Mouse (Mus musculus) limb, embryonic 14.5 days (tissue): ENCODE data around the gene Stap2. TPM values are rescaled to one million over a fixed set of nuclear protein-coding genes. Genes with fewer than 3 reads are reported as not detected.

Source experiments
- ATAC-seq: fragments of 200-750 bp; cut with Nextera tagmentation; 2 replicates; pipeline ENCODE4 v1.8.0; 2017; ENCODE audit warnings: low read depth, moderate number of reproducible peaks, moderate TSS enrichment; ENCODE audit not compliant: low FRiP score
- DNase-seq: peaks from one replicate; pipeline ENCODE4 v3.0.0-alpha.2; 2015; ENCODE audit warnings: low spot score
- H3K27ac ChIP-seq: fragments of 300-500 bp; sonication (generic); replicated peaks from 2 replicates; pipeline ENCODE4 v1.5.1; 2014; ENCODE audit warnings: low read depth, mild to moderate bottlenecking, low read length, moderate library complexity, mixed read lengths
- H3K27me3 ChIP-seq: fragments of 300-500 bp; sonication (generic); 2 replicates; pipeline ENCODE4 v1.6.1; 2014; ENCODE audit warnings: low read length, mixed read lengths; ENCODE audit not compliant: control insufficient read depth, insufficient read depth
- H3K36me3 ChIP-seq: fragments of 300-500 bp; sonication (generic); 2 replicates; pipeline ENCODE4 v1.6.1; 2014; ENCODE audit warnings: mild to moderate bottlenecking, low read length, moderate library complexity, mixed read lengths; ENCODE audit not compliant: control insufficient read depth, insufficient read depth
- H3K4me1 ChIP-seq: fragments of 300-500 bp; sonication (generic); 2 replicates; pipeline ENCODE4 v1.6.1; 2014; ENCODE audit warnings: antibody characterized with exemption, low read length, mixed read lengths; ENCODE audit not compliant: control insufficient read depth, insufficient read depth
- H3K4me2 ChIP-seq: fragments of 300-500 bp; sonication (generic); replicated peaks from 2 replicates; pipeline ENCODE4 v1.6.1; 2014; ENCODE audit warnings: low read depth, mild to moderate bottlenecking, low read length, moderate library complexity; ENCODE audit not compliant: severe bottlenecking
- H3K4me3 ChIP-seq: fragments of 300-500 bp; sonication (generic); replicated peaks from 2 replicates; pipeline ENCODE4 v1.5.1; 2014; ENCODE audit warnings: low read length
- H3K9ac ChIP-seq: fragments of 300-500 bp; sonication (generic); 2 replicates; pipeline ENCODE4 v1.6.1; 2014; ENCODE audit warnings: mild to moderate bottlenecking, low read depth, low read length, moderate library complexity; ENCODE audit not compliant: severe bottlenecking
- H3K9me3 ChIP-seq: fragments of 300-500 bp; sonication (generic); 2 replicates; pipeline ENCODE4 v1.6.1; 2016; ENCODE audit warnings: low read length; ENCODE audit not compliant: control insufficient read depth
- POLR2A ChIP-seq: fragments of 200-500 bp; IDR thresholded peaks from 2 replicates; pipeline ENCODE4 v1.8.0; 2012; ENCODE audit warnings: inconsistent platforms, mild to moderate bottlenecking, moderate library complexity, borderline replicate concordance; ENCODE audit not compliant: insufficient read depth, insufficient read length; ENCODE audit errors: extremely low read depth
- WGBS: fragments of 180-500 bp; shearing (Covaris S2); extraction: QIAGEN DNeasy Blood & Tissue Kit; methylation state at CpG from one replicate; pipeline ENCODE4 v1.1.7; 2014; 5-methylcytosine and 5-hydroxymethylcytosine counted together
- polyA plus RNA-seq, 2 experiments: library from polyadenylated mRNA; depleted of rRNA in 1 of 2; stranded (reverse) in 1 of 2; unstranded in 1 of 2; fragments of >200 nt; fragmentation: Nextera tagmentation in 1 of 2; extraction: Ambion mirVana in 1 of 2; gene quantifications; 2 replicates each; pipeline versions ENCODE4 v1.2.1 to v1.2.3; 2012 to 2014

Gene Stap2
- polyA plus RNA-seq, 2 experiments, result 14.7 to 18.7 TPM

DNA sequence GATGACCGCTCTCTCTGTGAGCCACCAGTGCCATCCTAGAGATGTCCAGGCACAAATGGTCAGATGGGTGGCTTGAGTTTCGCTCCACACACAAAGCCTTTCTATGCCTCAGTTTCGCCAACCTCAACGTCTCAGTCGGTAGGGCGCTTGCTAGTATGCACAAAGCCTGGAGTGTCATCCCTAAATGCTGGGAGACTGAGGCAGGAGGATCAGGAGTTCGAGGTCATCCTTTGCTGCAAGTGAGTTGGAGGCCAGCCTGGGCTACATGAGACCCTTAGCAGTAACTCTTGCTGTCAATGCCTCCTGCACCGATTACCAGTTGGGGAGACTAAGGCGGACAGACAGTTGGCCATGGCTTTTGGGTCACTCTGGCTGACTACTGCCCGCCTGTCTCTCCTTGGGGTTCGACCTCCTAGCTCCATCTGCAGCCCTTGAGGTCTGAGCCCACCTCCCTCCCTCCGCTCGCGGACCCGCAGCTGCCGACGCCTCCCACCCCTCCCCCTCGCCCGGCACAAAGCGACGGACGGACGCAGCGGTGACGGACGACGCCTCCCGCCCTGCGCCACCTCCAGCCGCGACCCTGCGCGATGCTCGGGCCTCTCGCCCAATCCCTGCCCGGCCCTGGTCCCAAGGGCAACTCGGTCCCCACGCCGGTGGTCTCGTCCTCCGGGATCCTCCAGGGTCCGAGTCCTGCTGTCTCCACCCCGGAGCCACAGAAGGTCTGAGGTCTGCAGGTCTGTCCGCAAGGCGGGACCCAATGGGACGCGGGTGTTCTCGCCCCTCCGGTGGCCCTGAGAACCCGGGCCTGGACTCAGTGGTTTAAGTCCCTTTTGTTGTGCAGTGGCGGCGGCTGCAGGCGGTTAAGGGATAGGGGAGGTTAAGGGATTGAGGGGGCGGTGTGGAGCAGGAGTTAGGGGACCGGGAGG lies 35.2 kb downstream of the Stap2 start, which contains the start of gene Shd:
Gene Shd, plus strand, starts transcription at position 502 of the 926 bp plus-strand sequence.
- no peak; the same call in 1 of the 2 replicates for TF ChIP-seq POLR2A
- peak within 1 kb of the TSS; percentile 63 for H3K4me3 ChIP-seq
- no peaks in the 10 kb centered on the region for H3K9me3 ChIP-seq
- peaks cover 6% of the 10 kb centered on the region; the same call in 1 of the 2 replicates for H3K4me1 ChIP-seq
- H3K36me3 ChIP-seq, result peaks cover 33% of the 10 kb centered on the region
- peak within 1 kb of the TSS; percentile 80 for H3K9ac ChIP-seq
- no peak within 1 kb of the TSS for H3K27ac ChIP-seq
- H3K4me2 ChIP-seq, result peak within 1 kb of the TSS; percentile 90
- 10% methylated on average over 41 of the region's 55 CpGs for WGBS
- DNase-seq, result no peak
- no peaks in the 10 kb centered on the region for H3K27me3 ChIP-seq
- peak; percentile 69 for ATAC-seq

DNA sequence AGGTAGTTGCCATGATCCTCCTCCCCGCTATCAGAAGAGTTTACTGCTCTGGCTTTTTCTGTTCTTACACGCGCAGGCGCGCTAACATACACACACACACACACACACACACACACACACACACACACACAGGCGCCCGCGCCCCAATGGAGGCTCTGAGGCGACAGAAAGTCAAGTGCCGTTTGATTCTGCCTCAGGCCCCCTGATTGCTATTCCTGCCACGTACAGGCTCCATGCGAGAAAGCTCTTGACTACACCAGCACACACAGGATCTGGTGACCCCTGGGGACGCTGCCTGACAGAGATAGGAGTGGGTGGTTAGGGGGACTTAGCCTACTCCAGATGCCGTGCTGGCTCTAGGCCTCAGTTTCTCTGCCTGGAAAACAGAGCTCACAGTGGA lies 35.8 kb downstream of the Stap2 start:
- H3K27ac ChIP-seq, result no peak overlapping the region
- 0 out of 2 replicates have a peak overlapping the region, but pooled peaks have one; percentile 80 for H3K9ac ChIP-seq
- H3K36me3 ChIP-seq, result peaks cover 40% of the 10 kb centered on the region
- TF ChIP-seq POLR2A, result no peak
- DNase-seq (no peak), ATAC-seq (no peak)
- H3K4me2 ChIP-seq, result peak overlapping the region; percentile 90; the same call in 1 of the 2 replicates
- peak overlapping the region; percentile 63; the same call in 1 of the 2 replicates for H3K4me3 ChIP-seq
- no peaks in the 10 kb centered on the region for H3K9me3 ChIP-seq
- no peaks in the 10 kb centered on the region for H3K27me3 ChIP-seq
- WGBS, result 48% methylated on average over 14 of the region's 14 CpGs
- peaks cover 6% of the 10 kb centered on the region; the same call in 1 of the 2 replicates for H3K4me1 ChIP-seq

DNA sequence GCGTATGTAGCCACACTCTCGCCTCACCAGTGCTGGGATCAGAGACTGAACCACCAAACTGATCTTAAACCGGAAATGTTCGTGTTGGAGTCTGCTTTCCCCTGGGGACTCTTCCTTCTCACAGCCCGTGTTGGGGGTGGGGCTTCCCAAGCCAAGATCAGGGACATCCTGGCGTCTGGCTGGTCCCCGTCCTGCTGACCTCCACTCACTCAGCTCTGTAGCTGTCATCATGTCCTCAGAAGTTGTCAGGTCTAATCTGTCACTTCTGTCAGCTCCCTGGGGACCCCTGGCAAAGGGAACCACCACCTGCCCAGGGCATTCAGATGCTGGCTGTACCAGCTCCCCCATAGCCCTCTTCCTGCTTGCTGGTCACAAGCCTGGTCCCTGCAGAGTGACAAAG lies 37.2 kb downstream of the Stap2 start:
- Histone ChIP-seq H3K4me3 (no peak overlapping the region), H3K27me3 (no peaks in the 10 kb centered on the region), H3K4me2 (no peak overlapping the region), H3K9ac (no peak overlapping the region), H3K27ac (no peak overlapping the region), H3K9me3 (no peaks in the 10 kb centered on the region), H3K36me3 (peaks cover 39% of the 10 kb centered on the region), H3K4me1 (peaks cover 6% of the 10 kb centered on the region; the same call in 1 of the 2 replicates)
- DNase-seq, result no peak
- 66% methylated on average over 7 of the region's 7 CpGs for WGBS
- ATAC-seq, result no peak
- no peak for TF ChIP-seq POLR2A

DNA sequence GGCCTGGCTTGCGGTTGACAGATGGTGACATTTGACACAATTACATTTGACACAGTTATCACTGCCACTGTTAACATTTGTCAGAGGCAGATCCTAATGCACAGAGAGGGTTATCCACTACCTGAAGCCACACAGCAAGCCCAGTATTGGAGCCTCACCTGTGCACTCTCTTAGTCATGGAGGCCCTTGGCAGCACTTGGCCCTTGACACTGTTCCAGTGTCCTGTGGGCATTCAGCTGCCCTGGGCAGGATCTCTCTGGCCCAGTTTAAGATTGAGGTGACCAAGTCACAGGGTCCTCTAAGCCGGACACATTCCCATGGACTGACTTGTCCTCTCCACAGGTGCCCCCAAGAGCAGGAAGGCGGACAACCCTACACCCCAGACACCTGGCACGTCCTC lies 38.2 kb downstream of the Stap2 start:
- Histone ChIP-seq H3K4me3 (no peak overlapping the region), H3K27ac (no peak overlapping the region), H3K9ac (no peak overlapping the region), H3K4me2 (no peak overlapping the region), H3K27me3 (no peaks in the 10 kb centered on the region), H3K4me1 (peaks cover 6% of the 10 kb centered on the region; the same call in 1 of the 2 replicates), H3K36me3 (peaks cover 42% of the 10 kb centered on the region), H3K9me3 (no peaks in the 10 kb centered on the region)
- no peak for TF ChIP-seq POLR2A
- no peak for ATAC-seq
- DNase-seq, result no peak
- 90% methylated on average over 4 of the region's 4 CpGs for whole genome bisulfite sequencing

DNA sequence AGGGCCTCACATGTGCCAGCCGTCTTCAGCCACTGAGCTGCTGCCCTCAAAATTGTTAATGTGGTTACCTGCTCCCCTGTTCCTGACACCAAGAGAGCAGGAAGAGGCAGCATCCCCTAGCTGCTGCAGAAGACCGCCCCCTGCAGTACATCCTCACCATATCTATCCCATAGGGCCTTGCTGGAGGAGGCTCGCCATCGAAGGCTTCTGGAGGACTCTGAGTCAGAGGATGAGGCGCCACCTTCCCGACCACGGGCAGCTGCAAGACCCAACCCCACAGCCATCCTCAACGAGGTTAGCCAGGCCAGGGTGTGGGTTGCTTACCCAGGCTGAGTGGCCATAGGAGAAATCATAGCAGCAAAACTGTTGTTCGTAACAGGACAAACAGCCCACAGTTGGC lies 40.4 kb downstream of the Stap2 start:
- Histone ChIP-seq H3K36me3 (peaks cover 52% of the 10 kb centered on the region), H3K27me3 (no peaks in the 10 kb centered on the region), H3K27ac (no peak overlapping the region), H3K4me3 (no peak overlapping the region), H3K9me3 (no peaks in the 10 kb centered on the region), H3K9ac (no peak overlapping the region), H3K4me1 (no peaks in the 10 kb centered on the region), H3K4me2 (no peak overlapping the region)
- ATAC-seq (no peak), DNase-seq (no peak)
- TF ChIP-seq POLR2A, result no peak
- WGBS, result 80% methylated on average over 9 of the region's 9 CpGs
